Mouse (Mus musculus): ENCODE data around the gene Uvrag.

- no peak for TF ChIP-seq CTCF (IDR thresholded peaks at IDR 0.05 in 2 of 3, conservative IDR thresholded peaks at IDR 0.05 in 1 of 3; ENCODE audit: control insufficient read depth in 1 of 3, insufficient read depth in 1 of 3, low read depth in 2 of 3, low read length in 3 of 3, poor library complexity in 1 of 3, severe bottlenecking in 1 of 3)
- TF ChIP-seq POLR2AphosphoS2 (IDR thresholded peaks at IDR 0.05; ENCODE audit: low read length), result no peak
- no peak for TF ChIP-seq E2F4 (IDR thresholded peaks at IDR 0.05; ENCODE audit: borderline replicate concordance, low read depth, low read length)
- TF ChIP-seq NELFE (IDR thresholded peaks at IDR 0.05; ENCODE audit: low read depth, low read length), result no peak
- no peak for TF ChIP-seq POLR2A (IDR thresholded peaks at IDR 0.05; ENCODE audit: control insufficient read depth in 1 of 2, insufficient read depth in 1 of 2, low read depth in 1 of 2, low read length in 2 of 2, poor library complexity in 1 of 2)
- no peak for TF ChIP-seq MAX (IDR thresholded peaks at IDR 0.05; ENCODE audit: low read length)
- TF ChIP-seq GATA1 (IDR thresholded peaks at IDR 0.05; ENCODE audit: low read depth, low read length), result no peak
- no peak for TF ChIP-seq ZNF384 (IDR thresholded peaks at IDR 0.05; ENCODE audit: low read depth, low read length)
Measured at GRCm38 (mm10) chr7:99187451-99187850, 46.5 kb upstream of the Uvrag start.
